In the genomic region with DNA sequence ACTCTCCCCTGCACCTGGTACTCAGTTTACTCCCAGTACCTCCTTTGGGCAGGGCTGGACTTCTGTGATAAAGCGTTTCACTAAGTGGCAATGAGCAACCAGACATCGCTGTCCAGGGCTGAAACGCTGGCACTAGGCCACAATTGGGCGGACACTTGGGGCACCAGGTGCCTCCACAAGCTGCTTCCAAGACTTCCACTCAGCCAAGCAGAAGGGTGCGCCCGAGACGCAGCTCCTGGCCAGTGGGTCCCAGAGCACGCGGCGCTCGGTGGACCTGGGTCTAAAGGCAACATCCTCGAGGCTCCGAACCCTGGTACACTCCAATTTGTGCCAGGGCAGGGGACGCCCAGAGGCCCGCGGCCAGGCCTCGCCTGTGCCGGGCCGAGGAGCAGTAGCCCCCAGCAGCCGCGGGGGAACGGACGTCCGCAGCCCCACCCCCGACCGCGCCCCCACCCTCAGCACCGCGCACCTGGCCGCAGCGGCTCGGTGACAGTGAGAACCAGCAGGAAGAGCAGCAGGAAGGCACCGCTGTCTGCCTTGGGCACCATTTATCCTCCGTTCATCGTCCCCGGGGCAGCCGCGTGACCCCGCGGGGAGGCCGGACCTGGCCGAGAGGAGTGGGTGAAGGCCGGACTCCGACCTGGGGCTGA, we compare ENCODE assay signal across 7 mouse cellular contexts. TPM values are rescaled to one million over a fixed set of nuclear protein-coding genes. Genes with fewer than 3 reads are reported as not detected.
DNase-seq lines count a peak whose midpoint lies in the region; ATAC-seq lines count a peak whose summit lies in the region.

No protein-coding gene starts in this region.

- under 1% methylated on average over 40 of the region's 44 CpGs for WGBS in hindbrain, embryonic 11.5 days

- no peaks in the 10 kb centered on the region for H3K9me3 ChIP-seq in hindbrain, embryonic 11.5 days (ENCODE audit: control insufficient read depth, low read length)

- DNase-seq in adrenal gland, adult (ENCODE audit: inconsistent age in 2 of 2, low spot score in 1 of 2) = peak; percentile 86 to 95
- DNase-seq in cerebellum, postnatal 10 days = peak; percentile 97
- peak; percentile 48 to 50 for DNase-seq in frontal cortex, postnatal 14 days (ENCODE audit: low spot score in 2 of 2)
- peak; percentile 56 for DNase-seq in hindbrain, embryonic 11.5 days (ENCODE audit: low spot score)
- peak; percentile 55 to 60 for DNase-seq in layer of hippocampus, postnatal 14 days (ENCODE audit: low spot score in 2 of 2)
- DNase-seq in lung, postnatal 14 days = peak; percentile 79
- peak; percentile 57 for DNase-seq in right cerebral cortex, adult 18-20 months

- H3K27me3 ChIP-seq in hindbrain, embryonic 11.5 days (ENCODE audit: control insufficient read depth, insufficient read depth, low read length) = no peaks in the 10 kb centered on the region

- peak overlapping the region; percentile 91 for H3K27ac ChIP-seq in hindbrain, embryonic 11.5 days (ENCODE audit: low read depth, low read length)

- H3K4me2 ChIP-seq in hindbrain, embryonic 11.5 days (replicated peaks; ENCODE audit: low read depth, low read length) = peak overlapping the region; percentile 80

- no peaks in the 10 kb centered on the region for H3K36me3 ChIP-seq in hindbrain, embryonic 11.5 days (ENCODE audit: control insufficient read depth, insufficient read depth, low read length)

- ATAC-seq in hindbrain, embryonic 11.5 days (ENCODE audit: low FRiP score) = peak; percentile 72

- H3K9ac ChIP-seq in hindbrain, embryonic 11.5 days (ENCODE audit: low read depth, low read length) = peak overlapping the region; percentile 99

- peak overlapping the region; percentile 98 for H3K4me3 ChIP-seq in hindbrain, embryonic 11.5 days (ENCODE audit: low read depth, low read length)

- H3K4me1 ChIP-seq in hindbrain, embryonic 11.5 days (replicated peaks; ENCODE audit: control insufficient read depth, insufficient read depth, low read length) = peaks cover 14% of the 10 kb centered on the region; the same call in 1 of the 2 replicates

RNA-seq across cellular contexts. Expression of a gene that starts 0.4 kb away (rescaled TPM):
- 0.15 and 0.29 TPM in 2 replicates for polyA plus RNA-seq in hindbrain, embryonic 11.5 days (2014; fragmentation: Nextera tagmentation; extraction: Ambion mirVana)
- total RNA-seq in layer of hippocampus, postnatal 14 days (2021) = 1 to 10 TPM; 1.9 to 2.4 TPM

RNA-seq across cellular contexts. Expression of a gene that starts 3.0 kb away (rescaled TPM):
- 0.04 and 0.11 TPM in 2 replicates for polyA plus RNA-seq in hindbrain, embryonic 11.5 days (2014; fragmentation: Nextera tagmentation; extraction: Ambion mirVana)
- not detected for total RNA-seq in layer of hippocampus, postnatal 14 days (2021)

RNA-seq across cellular contexts. Expression of a gene that starts 7.3 kb away (rescaled TPM):
- polyA plus RNA-seq in hindbrain, embryonic 11.5 days (2014; fragmentation: Nextera tagmentation; extraction: Ambion mirVana) = 72.9 and 75.7 TPM in 2 replicates
- 100 to 1,000 TPM; 105 to 111 TPM for total RNA-seq in layer of hippocampus, postnatal 14 days (2021)

RNA-seq across cellular contexts. Expression of a gene that starts 7.4 kb away (rescaled TPM):
- polyA plus RNA-seq in hindbrain, embryonic 11.5 days (2014; fragmentation: Nextera tagmentation; extraction: Ambion mirVana) = not detected in 2 replicates
- not detected for total RNA-seq in layer of hippocampus, postnatal 14 days (2021)

RNA-seq across cellular contexts. Expression of a gene that starts 20.1 kb away (rescaled TPM):
- 38.3 and 40.5 TPM in 2 replicates for polyA plus RNA-seq in hindbrain, embryonic 11.5 days (2014; fragmentation: Nextera tagmentation; extraction: Ambion mirVana)
- 10 to 100 TPM; 27.8 to 32.2 TPM for total RNA-seq in layer of hippocampus, postnatal 14 days (2021)

Comparison
In these comparisons a context has a peak if more than half of its experiments do, and no peak if none do; other contexts are left out.
1. Peak in every context shown above with its lines: DNase-seq, ATAC-seq, H3K4me3 ChIP-seq and H3K27ac ChIP-seq.